Mouse (Mus musculus): ENCODE measurements around the gene Rexo5. TPM values are rescaled to one million over a fixed set of nuclear protein-coding genes. Genes with fewer than 3 reads are reported as not detected.

The Rexo5 gene
- polyA plus RNA-seq, 1 experiment from 2014 or later = 6.3 TPM

- H3K36me3 ChIP-seq (ENCODE audit: inconsistent target) = no peaks in the 10 kb centered on the region
- H3K79me2 ChIP-seq (ENCODE audit: inconsistent target) = peaks cover 75% of the 10 kb centered on the region
- 90% methylated on average over 4 of the region's 4 CpGs for WGBS (ENCODE audit: missing documents)
- no peak overlapping the region for H3K4me3 ChIP-seq (ENCODE audit: inconsistent target)
- peak overlapping the region; percentile 49 for H3K27ac ChIP-seq
Measured at GRCm38 (mm10) chr7:119887887-119888286, 94.1 kb downstream of the Rexo5 start.

DNA sequence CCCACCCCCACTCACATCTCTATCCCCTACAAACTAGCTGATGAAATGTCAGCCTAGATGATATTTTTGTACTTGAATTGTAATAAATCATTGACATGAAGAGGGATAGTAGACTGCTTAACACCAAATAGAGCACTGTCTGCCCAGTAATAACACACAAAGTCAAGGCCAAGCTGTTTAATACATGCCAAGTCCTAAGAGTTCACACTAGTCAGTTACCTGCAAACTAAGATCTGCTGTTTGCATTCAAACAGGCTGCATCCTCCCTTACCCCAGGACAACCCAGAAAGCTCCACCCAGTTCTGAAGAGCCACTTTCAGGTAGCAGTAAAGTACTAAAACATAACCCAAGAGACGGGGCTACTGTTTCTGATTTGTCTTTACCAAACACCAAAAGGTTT lies 98.4 kb downstream of the Rexo5 start:
- H3K36me3 ChIP-seq (ENCODE audit: inconsistent target) = no peaks in the 10 kb centered on the region
- no peak overlapping the region for H3K27ac ChIP-seq
- peaks cover 67% of the 10 kb centered on the region for H3K79me2 ChIP-seq (ENCODE audit: inconsistent target)
- WGBS (ENCODE audit: missing documents) = 100% methylated on average over 1 of the region's 1 CpGs
- H3K4me3 ChIP-seq (ENCODE audit: inconsistent target) = no peak overlapping the region

GRCm38 (mm10) chr7:119892742-119893141 lies 98.9 kb downstream of the Rexo5 start:
- peaks cover 65% of the 10 kb centered on the region for H3K79me2 ChIP-seq (ENCODE audit: inconsistent target)
- H3K4me3 ChIP-seq (ENCODE audit: inconsistent target) = no peak overlapping the region
- no peaks in the 10 kb centered on the region for H3K36me3 ChIP-seq (ENCODE audit: inconsistent target)
- H3K27ac ChIP-seq = no peak overlapping the region
- WGBS (ENCODE audit: missing documents) = 98% methylated on average over 4 of the region's 4 CpGs

GRCm38 (mm10) chr7:119894818-119895544 lies 101.2 kb downstream of the Rexo5 start:
- Histone ChIP-seq H3K79me2 (ENCODE audit: inconsistent target) (peaks cover 52% of the 10 kb centered on the region), H3K36me3 (ENCODE audit: inconsistent target) (no peaks in the 10 kb centered on the region), H3K4me3 (ENCODE audit: inconsistent target) (peak overlapping the region; percentile 88), H3K27ac (peak overlapping the region; percentile 60)
- 2% methylated on average over 14 of the region's 15 CpGs for WGBS (ENCODE audit: missing documents)

DNA sequence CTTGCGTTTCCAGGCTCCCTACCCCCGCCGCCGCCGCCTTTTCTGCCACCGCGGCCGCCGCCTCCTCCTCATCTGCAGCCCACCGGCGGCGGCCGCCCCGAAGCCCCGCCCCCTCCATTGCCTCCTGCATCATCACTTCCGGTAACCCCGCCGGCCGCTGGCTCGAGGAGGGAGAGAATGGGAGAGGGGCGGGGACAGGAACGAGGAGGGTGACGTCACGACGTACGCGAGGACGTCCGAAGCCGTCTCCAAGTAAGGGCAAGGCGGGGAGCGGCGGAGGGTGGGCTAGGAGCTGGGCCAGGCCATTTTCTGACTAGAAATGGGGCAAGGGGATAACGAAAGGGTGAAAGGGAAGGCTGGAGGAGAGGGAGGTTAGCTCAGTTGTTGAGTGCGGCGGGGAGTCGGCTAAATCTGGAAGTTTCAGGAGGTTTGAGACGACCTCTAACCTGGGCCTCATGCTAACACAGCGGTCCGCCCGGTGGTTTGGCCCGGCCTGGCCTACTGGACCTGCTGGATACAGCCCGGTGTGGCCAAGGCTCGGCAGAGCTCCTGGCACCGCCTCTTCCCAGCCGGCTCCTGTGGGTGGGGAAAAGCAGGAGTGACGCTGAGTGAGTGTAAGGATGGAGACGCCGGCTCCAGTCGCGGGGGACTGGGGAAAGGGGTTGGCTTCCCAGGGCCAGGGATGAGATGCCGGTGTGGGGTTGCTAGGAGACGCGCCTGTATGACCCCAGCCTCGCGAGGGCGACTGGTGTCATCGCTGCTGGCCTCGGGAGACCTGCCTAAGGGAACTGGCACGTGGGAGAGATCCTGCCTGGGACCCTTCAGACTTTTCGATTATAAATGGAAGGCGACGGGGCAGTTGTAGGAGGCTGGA lies 102.1 kb downstream of the Rexo5 start, which contains the start of the genes Lyrm1 and Dcun1d3:
TSS of gene Lyrm1 (plus strand) at position 223 of the 874 bp plus-strand sequence.
TSS of gene Dcun1d3 (minus strand) at position 660 of the 874 bp plus-strand sequence.
- 2% methylated on average over 63 of the region's 63 CpGs for WGBS (ENCODE audit: missing documents)
- peaks cover 45% of the 10 kb centered on the region for H3K79me2 ChIP-seq (ENCODE audit: inconsistent target)
- H3K36me3 ChIP-seq (ENCODE audit: inconsistent target) = no peaks in the 10 kb centered on the region
- H3K27ac ChIP-seq = peak within 1 kb of the TSS; percentile 93
- peak within 1 kb of the TSS; percentile 88 for H3K4me3 ChIP-seq (ENCODE audit: inconsistent target)

- Histone ChIP-seq H3K36me3 (ENCODE audit: inconsistent target) (no peaks in the 10 kb centered on the region), H3K27ac (no peak overlapping the region), H3K79me2 (ENCODE audit: inconsistent target) (peaks cover 28% of the 10 kb centered on the region), H3K4me3 (ENCODE audit: inconsistent target) (no peak overlapping the region)
- 91% methylated on average over 8 of the region's 8 CpGs for WGBS (ENCODE audit: missing documents)
Measured at GRCm38 (mm10) chr7:119897521-119898109, 103.8 kb downstream of the Rexo5 start.

GRCm38 (mm10) chr7:119898247-119898856 lies 104.5 kb downstream of the Rexo5 start:
- no peak overlapping the region for H3K27ac ChIP-seq
- H3K4me3 ChIP-seq (ENCODE audit: inconsistent target) = no peak overlapping the region
- no peaks in the 10 kb centered on the region for H3K36me3 ChIP-seq (ENCODE audit: inconsistent target)
- peaks cover 20% of the 10 kb centered on the region for H3K79me2 ChIP-seq (ENCODE audit: inconsistent target)
- WGBS (ENCODE audit: missing documents) = 100% methylated on average over 1 of the region's 1 CpGs

Other genes with a start within 250 kb of the Rexo5 start
- gene Acsm2, start 239.7 kb upstream of the Rexo5 start, polyA plus RNA-seq (2018) = not detected in 3 replicates
- gene Acsm1, start 187.0 kb upstream of the Rexo5 start, polyA plus RNA-seq (2018) = not detected in 3 replicates
- not detected in 3 replicates for gene Acsm4, start 104.0 kb upstream of the Rexo5 start, polyA plus RNA-seq (2018)
- 25.7 to 44.7 TPM (median 38.1 TPM) in 3 replicates for gene Thumpd1, start 73.2 kb upstream of the Rexo5 start, polyA plus RNA-seq (2018)
- gene Acsm3, start 33.1 kb upstream of the Rexo5 start, polyA plus RNA-seq (2018) = not detected in 3 replicates
- 3.4 to 5.9 TPM (median 3.4 TPM) in 3 replicates for gene Eri2, start 52 bp downstream of the Rexo5 start, polyA plus RNA-seq (2018)
- 6.2 to 21.0 TPM (median 8.1 TPM) in 3 replicates for gene Lyrm1, start 101.9 kb downstream of the Rexo5 start, polyA plus RNA-seq (2018)
- gene Dcun1d3, start 102.3 kb downstream of the Rexo5 start, polyA plus RNA-seq (2018) = 6.6 to 9.8 TPM (median 9.0 TPM) in 3 replicates